Mouse (Mus musculus) hindbrain, postnatal 0 days (tissue): ENCODE measurements around the gene Samd5. TPM values are rescaled to one million over a fixed set of nuclear protein-coding genes. Genes with fewer than 3 reads are reported as not detected.
A peak's percentile ranks its signal among the peaks of the same experiment; 100 is the strongest.

Experiments used
- ATAC-seq: fragments of 200-750 bp; cut with Nextera tagmentation; 2 replicates; pipeline ENCODE4 v1.8.0; 2017; ENCODE audit warnings: mild to moderate bottlenecking, moderate TSS enrichment, moderate library complexity
- DNase-seq: peaks from one replicate; pipeline ENCODE4 v3.0.0-alpha.2; 2015; ENCODE audit warnings: low spot score
- H3K27ac ChIP-seq: fragments of 300-500 bp; sonication (generic); 2 replicates; pipeline ENCODE4 v1.5.1; 2014; ENCODE audit warnings: mild to moderate bottlenecking
- H3K27me3 ChIP-seq: fragments of 300-500 bp; sonication (generic); 2 replicates; pipeline ENCODE4 v1.6.1; 2014; ENCODE audit warnings: low read length, mixed read lengths; ENCODE audit not compliant: insufficient read depth
- H3K36me3 ChIP-seq: fragments of 300-500 bp; sonication (generic); 2 replicates; pipeline ENCODE4 v1.6.1; 2014; ENCODE audit warnings: low read length, mixed read lengths; ENCODE audit not compliant: insufficient read depth
- H3K4me1 ChIP-seq: fragments of 300-500 bp; sonication (generic); 2 replicates; pipeline ENCODE4 v1.6.1; 2014; ENCODE audit warnings: antibody characterized with exemption, low read length, mixed read lengths; ENCODE audit not compliant: insufficient read depth
- H3K4me2 ChIP-seq: fragments of 300-500 bp; sonication (generic); 2 replicates; pipeline ENCODE4 v1.6.1; 2014; ENCODE audit warnings: low read depth, mild to moderate bottlenecking, low read length, moderate library complexity, mixed read lengths
- H3K4me3 ChIP-seq: fragments of 300-500 bp; sonication (generic); 2 replicates; pipeline ENCODE4 v1.5.1; 2014; ENCODE audit warnings: low read length
- H3K9ac ChIP-seq: fragments of 300-500 bp; sonication (generic); replicated peaks from 2 replicates; pipeline ENCODE4 v1.6.1; 2014; ENCODE audit warnings: mild to moderate bottlenecking, low read length, moderate library complexity, mixed read lengths
- H3K9me3 ChIP-seq: fragments of 300-500 bp; sonication (generic); 2 replicates; pipeline ENCODE4 v1.6.1; 2016; ENCODE audit warnings: low read length, mixed read lengths
- CTCF ChIP-seq: IDR thresholded peaks from 2 replicates; pipeline ENCODE4 v1.5.1; 2016; ENCODE audit warnings: antibody characterized with exemption, control low read depth, low read depth
- WGBS: fragments of 180-500 bp; shearing (Covaris S2); extraction: QIAGEN DNeasy Blood & Tissue Kit; methylation state at CpG from one replicate; pipeline ENCODE4 v1.1.7; 2014; 5-methylcytosine and 5-hydroxymethylcytosine counted together
- polyA plus RNA-seq: library from polyadenylated mRNA; unstranded; fragments of >200 nt; fragmentation: Nextera tagmentation; extraction: Ambion mirVana; gene quantifications from 2 replicates; pipeline ENCODE4 v1.2.1, GENCODE M21; 2015
- total RNA-seq: library from RNA; depleted of rRNA; stranded (reverse); fragments of >200 nt; gene quantifications from 2 replicates; pipeline ENCODE4 v1.2.3, GENCODE M21; 2014

Gene Samd5
- total and polyA plus RNA-seq, 2 experiments from 2014 or later = 3.2 to 7.9 TPM

DNA sequence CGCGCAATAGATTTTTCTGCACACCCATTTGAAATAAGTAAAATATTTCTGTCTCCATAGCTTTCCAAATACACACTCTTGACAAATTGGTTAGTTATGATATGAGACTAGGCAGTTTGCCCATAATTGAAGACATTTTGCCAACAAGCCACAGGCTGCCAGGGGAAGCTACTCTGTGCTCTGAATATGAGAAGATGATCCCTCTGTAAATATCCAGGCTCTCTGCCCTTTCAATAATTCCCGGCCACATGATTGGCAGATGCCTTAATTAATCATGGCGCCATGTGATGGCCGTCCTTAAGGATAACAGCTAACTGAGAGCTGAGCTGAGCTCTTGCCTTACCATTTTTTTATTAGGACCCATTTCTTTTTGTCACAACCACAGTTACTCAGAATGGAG, 69.4 kb downstream of the Samd5 start:
- no peak for TF ChIP-seq CTCF
- DNase-seq (peak; percentile 69), ATAC-seq (peak; percentile 53; the same call in 1 of the 2 replicates)
- H3K9me3 ChIP-seq = no peaks in the 10 kb centered on the region
- no peaks in the 10 kb centered on the region for H3K36me3 ChIP-seq
- H3K4me1 ChIP-seq = no peaks in the 10 kb centered on the region
- no peak overlapping the region for H3K4me2 ChIP-seq
- no peak overlapping the region for H3K27ac ChIP-seq
- H3K9ac ChIP-seq = no peak overlapping the region
- H3K4me3 ChIP-seq = no peak overlapping the region
- 68% methylated on average over 5 of the region's 5 CpGs for WGBS
- H3K27me3 ChIP-seq = no peaks in the 10 kb centered on the region

DNA sequence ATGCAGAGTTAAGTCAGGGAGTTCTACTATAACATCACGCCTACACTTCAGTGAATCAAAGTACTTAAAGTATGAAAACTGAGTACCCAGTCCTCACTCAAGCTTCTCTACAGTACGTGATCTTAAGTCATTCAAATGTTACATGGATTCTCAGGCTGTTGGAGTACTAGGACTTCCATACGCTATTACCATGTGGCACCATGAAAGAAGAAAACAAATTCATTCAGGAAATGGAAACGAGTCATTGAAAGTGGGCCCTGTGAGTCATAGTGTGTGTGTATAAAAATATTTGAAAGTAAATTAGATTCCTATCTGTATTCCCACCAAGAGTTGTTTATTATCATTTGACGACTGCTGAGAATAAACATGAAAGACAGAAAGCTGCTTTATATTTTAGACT, 71.7 kb downstream of the Samd5 start:
- H3K27ac ChIP-seq = no peak overlapping the region
- no peak overlapping the region for H3K9ac ChIP-seq
- WGBS = 78% methylated on average over 5 of the region's 5 CpGs
- DNase-seq (no peak), ATAC-seq (no peak)
- no peaks in the 10 kb centered on the region for H3K4me1 ChIP-seq
- no peaks in the 10 kb centered on the region for H3K36me3 ChIP-seq
- no peaks in the 10 kb centered on the region for H3K27me3 ChIP-seq
- no peak overlapping the region for H3K4me2 ChIP-seq
- H3K9me3 ChIP-seq = no peaks in the 10 kb centered on the region
- H3K4me3 ChIP-seq = no peak overlapping the region
- TF ChIP-seq CTCF = no peak

DNA sequence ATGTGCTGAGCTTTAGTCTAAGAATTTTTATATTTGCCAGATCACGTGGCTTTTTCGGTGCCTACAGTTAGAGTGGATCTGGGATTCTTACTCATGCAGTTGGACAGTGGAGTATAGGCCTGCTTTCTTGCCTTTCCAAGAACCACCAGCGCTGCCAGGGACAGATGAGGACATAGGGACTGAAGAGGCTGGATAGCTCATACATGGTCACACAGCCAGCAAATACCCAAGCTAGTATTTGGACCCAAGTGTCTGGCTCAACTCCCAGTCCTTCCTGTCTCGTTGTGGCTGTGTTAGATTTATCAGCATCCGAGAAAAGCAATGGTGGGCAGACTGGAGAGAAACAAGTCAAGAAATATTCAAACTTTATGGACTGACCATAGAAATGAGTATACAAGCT, 72.2 kb downstream of the Samd5 start:
- H3K27me3 ChIP-seq = no peaks in the 10 kb centered on the region
- H3K36me3 ChIP-seq = no peaks in the 10 kb centered on the region
- no peak overlapping the region for H3K4me3 ChIP-seq
- H3K9ac ChIP-seq = no peak overlapping the region
- 74% methylated on average over 5 of the region's 5 CpGs for WGBS
- no peaks in the 10 kb centered on the region for H3K9me3 ChIP-seq
- DNase-seq (no peak), ATAC-seq (no peak)
- no peak overlapping the region for H3K4me2 ChIP-seq
- TF ChIP-seq CTCF = no peak
- H3K4me1 ChIP-seq = no peaks in the 10 kb centered on the region
- no peak overlapping the region for H3K27ac ChIP-seq

DNA sequence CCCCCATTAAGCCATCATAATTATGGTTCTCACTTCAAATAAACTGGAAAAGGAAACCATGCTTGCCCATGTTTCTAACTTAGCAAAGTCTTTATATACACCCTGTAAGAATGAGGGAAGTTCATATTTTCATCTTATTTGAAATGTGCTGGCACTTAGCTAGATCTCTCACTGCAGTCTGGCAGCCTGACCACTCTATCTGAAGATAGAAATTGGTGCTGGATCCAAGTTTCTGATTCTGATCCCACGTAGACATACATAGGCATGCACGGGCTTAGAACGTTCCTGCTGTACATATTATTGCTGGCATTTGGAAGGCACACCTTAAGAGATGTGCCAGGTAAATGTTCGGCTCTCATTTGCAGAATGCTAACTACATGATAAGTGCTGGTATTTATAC, 72.6 kb downstream of the Samd5 start:
- Histone ChIP-seq H3K4me1 (no peaks in the 10 kb centered on the region), H3K4me3 (no peak overlapping the region), H3K9ac (no peak overlapping the region), H3K27me3 (no peaks in the 10 kb centered on the region), H3K27ac (no peak overlapping the region), H3K9me3 (no peaks in the 10 kb centered on the region), H3K4me2 (no peak overlapping the region), H3K36me3 (no peaks in the 10 kb centered on the region)
- DNase-seq (no peak), ATAC-seq (no peak)
- no peak for TF ChIP-seq CTCF
- 84% methylated on average over 4 of the region's 4 CpGs for WGBS

DNA sequence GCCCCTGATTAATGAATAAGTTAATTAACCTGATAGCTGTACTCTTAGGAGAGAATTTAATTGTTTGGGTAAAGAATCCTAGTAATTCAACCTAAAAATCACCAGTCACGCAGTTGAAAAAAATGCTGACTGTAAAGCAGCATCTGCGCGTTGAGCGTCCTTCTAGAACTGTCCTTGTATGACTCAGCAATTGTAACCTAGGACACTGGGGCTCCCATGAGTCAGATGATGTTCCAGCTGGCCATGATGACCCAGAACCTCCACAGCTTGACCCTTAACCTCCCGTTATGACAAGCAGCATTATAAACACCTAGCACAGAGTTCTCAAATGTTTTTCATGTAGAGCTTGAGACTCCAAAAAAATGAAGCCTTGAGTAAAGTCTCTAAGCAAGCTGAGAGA, 78.8 kb downstream of the Samd5 start:
- no peak for ATAC-seq
- Histone ChIP-seq H3K4me2 (no peak overlapping the region), H3K36me3 (no peaks in the 10 kb centered on the region), H3K4me1 (no peaks in the 10 kb centered on the region), H3K27ac (no peak overlapping the region), H3K9me3 (no peaks in the 10 kb centered on the region), H3K4me3 (no peak overlapping the region), H3K9ac (no peak overlapping the region), H3K27me3 (no peaks in the 10 kb centered on the region)
- 80% methylated on average over 5 of the region's 5 CpGs for WGBS
- no peak for DNase-seq
- no peak for TF ChIP-seq CTCF

DNA sequence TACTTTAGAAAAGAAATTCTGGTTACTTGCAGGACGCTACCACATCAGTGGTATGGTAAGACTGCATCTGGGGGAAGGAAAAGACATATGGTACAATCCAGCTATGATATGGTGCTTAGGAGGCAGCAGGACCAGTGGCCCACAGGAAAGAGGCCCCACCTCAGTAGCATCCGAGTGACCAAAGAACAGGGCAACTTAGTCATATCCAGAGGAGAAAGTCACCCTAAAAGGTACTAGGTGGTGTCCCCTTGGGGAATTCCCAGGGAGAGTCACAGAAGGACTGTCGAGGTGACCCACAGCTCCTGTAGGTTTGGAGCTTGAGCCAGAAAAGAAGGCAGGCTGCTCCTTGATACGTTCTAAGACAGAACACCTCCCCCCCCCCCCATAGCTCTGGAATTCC, 80.3 kb downstream of the Samd5 start:
- ATAC-seq = no peak
- Histone ChIP-seq H3K36me3 (no peaks in the 10 kb centered on the region), H3K4me3 (no peak overlapping the region), H3K4me1 (no peaks in the 10 kb centered on the region), H3K9me3 (no peaks in the 10 kb centered on the region), H3K9ac (no peak overlapping the region), H3K4me2 (no peak overlapping the region), H3K27me3 (no peaks in the 10 kb centered on the region), H3K27ac (no peak overlapping the region)
- DNase-seq = no peak
- WGBS = 78% methylated on average over 4 of the region's 4 CpGs
- TF ChIP-seq CTCF = no peak

DNA sequence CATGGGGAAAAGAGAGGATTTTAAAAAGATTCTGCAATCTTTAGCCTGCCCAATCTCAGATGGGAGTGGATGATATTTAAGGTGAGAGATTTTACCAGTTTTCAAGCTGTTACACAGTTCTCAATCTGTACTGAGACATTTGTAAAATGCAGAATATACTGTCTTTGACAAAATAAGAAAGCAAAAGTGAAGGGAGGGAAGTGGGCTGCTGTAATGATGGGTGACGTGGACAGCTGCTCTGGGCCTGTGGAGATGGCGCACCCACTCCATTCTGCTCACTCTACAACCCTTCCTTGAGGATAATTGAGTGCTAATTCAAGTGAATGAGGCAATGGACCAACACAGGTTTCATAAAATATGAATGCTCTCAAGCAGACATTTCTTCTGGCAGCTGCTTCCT, 84.4 kb downstream of the Samd5 start:
- no peak for ATAC-seq

More for the DNA sequence above, 84.4 kb downstream of the Samd5 start:
- Histone ChIP-seq H3K36me3 (no peaks in the 10 kb centered on the region), H3K4me1 (no peaks in the 10 kb centered on the region), H3K9me3 (no peaks in the 10 kb centered on the region), H3K27me3 (no peaks in the 10 kb centered on the region), H3K9ac (no peak overlapping the region), H3K4me2 (no peak overlapping the region), H3K27ac (no peak overlapping the region), H3K4me3 (no peak overlapping the region)
- no peak for TF ChIP-seq CTCF
- 77% methylated on average over 2 of the region's 2 CpGs for WGBS
- no peak for DNase-seq
